Mouse (Mus musculus): ENCODE results near the gene Dpp6. TPM values are rescaled to one million over a fixed set of nuclear protein-coding genes. Genes with fewer than 3 reads are reported as not detected.

Dpp6 gene
- polyA plus RNA-seq, 1 experiment: 0.73 TPM

GRCm38 (mm10) chr5:27765780-27766179 is 948.8 kb downstream of the Dpp6 start:
- DNase-seq (ENCODE audit: low spot score): no peak

DNA sequence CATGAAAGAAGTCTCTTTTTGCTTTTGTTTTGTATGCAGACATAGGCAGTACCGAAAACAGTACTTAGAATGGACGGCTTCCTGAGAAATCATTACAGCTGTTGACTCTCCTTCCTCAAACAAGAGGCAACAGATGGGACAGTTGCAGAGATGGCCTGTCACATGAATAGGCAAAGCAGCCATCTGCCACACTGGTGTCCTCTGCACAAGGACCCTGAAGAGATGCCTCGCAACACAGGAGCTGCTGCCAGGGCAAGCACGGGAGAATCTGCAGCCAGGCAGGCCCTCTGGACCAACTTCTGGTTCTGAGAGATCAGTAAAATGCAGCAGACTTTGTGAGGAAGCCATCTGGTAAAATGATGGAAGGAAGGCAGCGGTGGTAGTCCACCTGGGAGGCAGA is 950.9 kb downstream of the Dpp6 start:
- DNase-seq (ENCODE audit: low spot score): no peak

All from urinary bladder, adult 2 months (tissue).